Mouse (Mus musculus): ENCODE measurements at regions not wholly inside any gene's neighbourhood (a gene's known extent, or its start where the extent isn't known, plus 50 kb on each side); places are given as distances from the start of the nearest gene placed in this dataset.

GRCm38 (mm10) chr8:87370194-87370593 lies 102.2 kb downstream of the Cbln1 start:
- no peak for TF ChIP-seq CTCF (IDR thresholded peaks at IDR 0.05; ENCODE audit: borderline replicate concordance, insufficient read depth, low read length)
- Histone ChIP-seq H3K4me1 (ENCODE audit: control insufficient read depth, insufficient read depth, low read length) (no peaks in the 10 kb centered on the region), H3K4me3 (ENCODE audit: insufficient read depth, low read length) (no peak overlapping the region), H3K27ac (ENCODE audit: insufficient read depth, low read length) (no peak overlapping the region)

- Histone ChIP-seq H3K27ac (ENCODE audit: insufficient read depth, low read length) (no peak overlapping the region), H3K4me1 (ENCODE audit: control insufficient read depth, insufficient read depth, low read length) (no peaks in the 10 kb centered on the region), H3K4me3 (ENCODE audit: insufficient read depth, low read length) (no peak overlapping the region)
- TF ChIP-seq CTCF (IDR thresholded peaks at IDR 0.05; ENCODE audit: borderline replicate concordance, insufficient read depth, low read length): no peak
- TF ChIP-seq POLR2A (IDR thresholded peaks at IDR 0.05; ENCODE audit: low read depth, low read length): no peak
Observed at GRCm38 (mm10) chr8:87350471-87350870, 121.9 kb downstream of the Cbln1 start.

GRCm38 (mm10) chr8:87349781-87350181 lies 122.6 kb downstream of the Cbln1 start:
- no peak overlapping the region for H3K27ac ChIP-seq (ENCODE audit: insufficient read depth, low read length)
- H3K4me3 ChIP-seq (ENCODE audit: insufficient read depth, low read length): no peak overlapping the region
- TF ChIP-seq POLR2A (IDR thresholded peaks at IDR 0.05; ENCODE audit: low read depth, low read length): no peak
- TF ChIP-seq CTCF (IDR thresholded peaks at IDR 0.05; ENCODE audit: borderline replicate concordance, insufficient read depth, low read length): no peak
- H3K4me1 ChIP-seq (ENCODE audit: control insufficient read depth, insufficient read depth, low read length): no peaks in the 10 kb centered on the region

- TF ChIP-seq CTCF (IDR thresholded peaks at IDR 0.05; ENCODE audit: borderline replicate concordance, insufficient read depth, low read length) (no peak), POLR2A (IDR thresholded peaks at IDR 0.05; ENCODE audit: low read depth, low read length) (no peak)
- Histone ChIP-seq H3K4me3 (ENCODE audit: insufficient read depth, low read length) (no peak overlapping the region), H3K4me1 (ENCODE audit: control insufficient read depth, insufficient read depth, low read length) (no peaks in the 10 kb centered on the region), H3K27ac (ENCODE audit: insufficient read depth, low read length) (no peak overlapping the region)
Observed at GRCm38 (mm10) chr8:87329371-87329770, 143.0 kb downstream of the Cbln1 start.

GRCm38 (mm10) chr8:87314570-87314969 lies 157.8 kb downstream of the Cbln1 start:
- no peaks in the 10 kb centered on the region for H3K4me1 ChIP-seq (ENCODE audit: control insufficient read depth, insufficient read depth, low read length)

GRCm38 (mm10) chr8:87311282-87311681 lies 161.1 kb downstream of the Cbln1 start:
- no peak overlapping the region for H3K27ac ChIP-seq (ENCODE audit: insufficient read depth, low read length)
- H3K4me3 ChIP-seq (ENCODE audit: insufficient read depth, low read length): no peak overlapping the region
- TF ChIP-seq POLR2A (IDR thresholded peaks at IDR 0.05; ENCODE audit: low read depth, low read length): no peak
- H3K4me1 ChIP-seq (ENCODE audit: control insufficient read depth, insufficient read depth, low read length): no peaks in the 10 kb centered on the region

More at GRCm38 (mm10) chr8:87314570-87314969, 157.8 kb downstream of the Cbln1 start:
- Histone ChIP-seq H3K27ac (ENCODE audit: insufficient read depth, low read length) (no peak overlapping the region), H3K4me3 (ENCODE audit: insufficient read depth, low read length) (no peak overlapping the region)
- TF ChIP-seq POLR2A (IDR thresholded peaks at IDR 0.05; ENCODE audit: low read depth, low read length): no peak
- TF ChIP-seq CTCF (IDR thresholded peaks at IDR 0.05; ENCODE audit: borderline replicate concordance, insufficient read depth, low read length): no peak

- no peak for TF ChIP-seq CTCF (IDR thresholded peaks at IDR 0.05; ENCODE audit: borderline replicate concordance, insufficient read depth, low read length)
- no peak for TF ChIP-seq POLR2A (IDR thresholded peaks at IDR 0.05; ENCODE audit: low read depth, low read length)
- Histone ChIP-seq H3K4me1 (ENCODE audit: control insufficient read depth, insufficient read depth, low read length) (no peaks in the 10 kb centered on the region), H3K27ac (ENCODE audit: insufficient read depth, low read length) (no peak overlapping the region), H3K4me3 (ENCODE audit: insufficient read depth, low read length) (no peak overlapping the region)
Observed at GRCm38 (mm10) chr8:87308311-87308710, 164.1 kb downstream of the Cbln1 start.

- Histone ChIP-seq H3K27ac (ENCODE audit: insufficient read depth, low read length) (no peak overlapping the region), H3K4me1 (ENCODE audit: control insufficient read depth, insufficient read depth, low read length) (no peaks in the 10 kb centered on the region), H3K4me3 (ENCODE audit: insufficient read depth, low read length) (no peak overlapping the region)
- no peak for TF ChIP-seq CTCF (IDR thresholded peaks at IDR 0.05; ENCODE audit: borderline replicate concordance, insufficient read depth, low read length)
- TF ChIP-seq POLR2A (IDR thresholded peaks at IDR 0.05; ENCODE audit: low read depth, low read length): no peak
Observed at GRCm38 (mm10) chr8:87305001-87305400, 167.4 kb downstream of the Cbln1 start.

- no peak for TF ChIP-seq CTCF (IDR thresholded peaks at IDR 0.05; ENCODE audit: borderline replicate concordance, insufficient read depth, low read length)
- no peak for TF ChIP-seq POLR2A (IDR thresholded peaks at IDR 0.05; ENCODE audit: low read depth, low read length)
- Histone ChIP-seq H3K4me3 (ENCODE audit: insufficient read depth, low read length) (no peak overlapping the region), H3K4me1 (ENCODE audit: control insufficient read depth, insufficient read depth, low read length) (no peaks in the 10 kb centered on the region), H3K27ac (ENCODE audit: insufficient read depth, low read length) (no peak overlapping the region)
Observed at GRCm38 (mm10) chr8:87303522-87303921, 168.9 kb downstream of the Cbln1 start.

- no peak overlapping the region for H3K4me3 ChIP-seq (ENCODE audit: insufficient read depth, low read length)
- no peaks in the 10 kb centered on the region for H3K4me1 ChIP-seq (ENCODE audit: control insufficient read depth, insufficient read depth, low read length)
- no peak overlapping the region for H3K27ac ChIP-seq (ENCODE audit: insufficient read depth, low read length)
- TF ChIP-seq CTCF (IDR thresholded peaks at IDR 0.05; ENCODE audit: borderline replicate concordance, insufficient read depth, low read length): no peak
- TF ChIP-seq POLR2A (IDR thresholded peaks at IDR 0.05; ENCODE audit: low read depth, low read length): no peak
Observed at GRCm38 (mm10) chr8:87297761-87298160, 174.6 kb downstream of the Cbln1 start.

GRCm38 (mm10) chr8:87297331-87297730 lies 175.1 kb downstream of the Cbln1 start:
- TF ChIP-seq POLR2A (IDR thresholded peaks at IDR 0.05; ENCODE audit: low read depth, low read length) (no peak), CTCF (IDR thresholded peaks at IDR 0.05; ENCODE audit: borderline replicate concordance, insufficient read depth, low read length) (no peak)
- Histone ChIP-seq H3K27ac (ENCODE audit: insufficient read depth, low read length) (no peak overlapping the region), H3K4me1 (ENCODE audit: control insufficient read depth, insufficient read depth, low read length) (no peaks in the 10 kb centered on the region), H3K4me3 (ENCODE audit: insufficient read depth, low read length) (no peak overlapping the region)

Measured in embryonic fibroblast, embryonic 13.5 days (primary cell).